Mouse (Mus musculus) forebrain, embryonic 14.5 days (tissue): ENCODE measurements around the gene Fam184b. TPM values are rescaled to one million over a fixed set of nuclear protein-coding genes. Genes with fewer than 3 reads are reported as not detected.

Experiments used
- polyA plus RNA-seq: library from polyadenylated mRNA; unstranded; fragments of >200 nt; fragmentation: Nextera tagmentation; extraction: Ambion mirVana; gene quantifications from 2 replicates; pipeline ENCODE4 v1.2.1, GENCODE M21; 2014

The Fam184b gene
- polyA plus RNA-seq, 1 experiment from 2014 or later: 2.9 TPM

Other genes with a start within 250 kb of the Fam184b start
- gene Qdpr, start 189.4 kb downstream of the Fam184b start, polyA plus RNA-seq: 90.2 and 91.3 TPM in 2 replicates
- not detected in 2 replicates for gene Clrn2, start 185.9 kb downstream of the Fam184b start, polyA plus RNA-seq
- gene Lap3, start 146.2 kb downstream of the Fam184b start, polyA plus RNA-seq: 43.6 and 44.6 TPM in 2 replicates
- 342 and 363 TPM in 2 replicates for gene Med28, start 119.4 kb downstream of the Fam184b start, polyA plus RNA-seq
- gene Ncapg, start 30.3 kb upstream of the Fam184b start, polyA plus RNA-seq: 31.0 and 32.1 TPM in 2 replicates
- gene Lcorl, start 218.0 kb upstream of the Fam184b start, polyA plus RNA-seq: 51.1 and 67.5 TPM in 2 replicates